Comparison of ENCODE assay signal across 25 mouse cellular contexts in the genomic region with DNA sequence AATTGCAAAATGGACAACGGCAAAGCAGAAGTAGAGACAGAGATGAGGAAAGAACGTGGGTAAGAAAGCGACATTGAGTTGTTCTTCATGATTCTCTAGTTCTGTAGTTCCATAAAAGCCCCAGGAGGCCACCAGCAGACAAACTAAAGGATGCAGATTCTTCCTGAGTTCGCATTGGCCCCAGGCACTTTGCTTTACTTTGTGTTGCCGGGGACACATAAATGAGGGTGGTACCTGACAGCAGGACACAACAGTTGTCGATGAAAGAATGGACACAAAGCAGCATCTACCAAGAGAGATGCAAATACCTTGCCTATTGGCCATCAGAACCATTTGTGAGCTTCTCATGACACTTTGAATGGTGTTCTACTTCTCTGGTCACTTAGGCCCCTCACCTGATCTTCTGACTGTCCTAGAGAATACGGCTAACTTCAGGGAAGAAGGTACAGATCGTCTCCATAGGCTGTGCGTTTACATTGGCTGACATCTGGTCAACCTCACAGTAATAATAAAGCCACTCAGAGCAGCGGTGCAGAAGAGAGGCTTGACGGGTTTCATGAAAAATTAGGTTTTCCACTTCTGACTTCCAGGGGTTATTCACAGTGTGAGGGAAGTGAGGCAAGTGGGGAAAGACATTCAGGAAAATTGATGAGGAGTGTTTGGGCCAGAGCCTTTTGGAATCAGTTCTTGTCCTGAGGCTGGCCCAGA. TPM values are rescaled to one million over a fixed set of nuclear protein-coding genes. Genes with fewer than 3 reads are reported as not detected.
DNase-seq lines count a peak whose midpoint lies in the region; ATAC-seq and TF ChIP-seq lines count a peak whose summit lies in the region.
"Had no signal": no experiment of that assay in that cellular context is flagged by ENCODE, and none has a peak within 500 bp of the region (broad histone marks: within the 10 kb centered on the region; RNA-seq: fewer than 3 reads in every experiment).

No protein-coding gene starts in this region.

- ATAC-seq in kidney, embryonic 14.5 days (ENCODE audit: low FRiP score, low TSS enrichment): no peak
- ATAC-seq in lung, embryonic 14.5 days (ENCODE audit: insufficient read depth): peak; percentile 87
- ATAC-seq in stomach, embryonic 14.5 days (ENCODE audit: insufficient number of reproducible peaks, insufficient read depth, low FRiP score, low read depth): peak; percentile 83; the same call in 1 of the 2 replicates
- ATAC-seq in stomach, postnatal 0 days (ENCODE audit: low FRiP score, low TSS enrichment): no peak
- ATAC-seq: CD4-positive, CD25-positive, alpha-beta regulatory T cell, adult 4 months; forebrain, embryonic 13.5 days had no signal

- no peak overlapping the region for H3K4me2 ChIP-seq in kidney, embryonic 14.5 days (replicated peaks; ENCODE audit: low read depth, low read length)
- no peak overlapping the region for H3K4me2 ChIP-seq in lung, embryonic 14.5 days
- H3K4me2 ChIP-seq in stomach, embryonic 14.5 days (replicated peaks; ENCODE audit: low read depth, low read length): no peak overlapping the region
- H3K4me2 ChIP-seq in stomach, postnatal 0 days (replicated peaks; ENCODE audit: low read depth): no peak overlapping the region
- H3K4me2 ChIP-seq: forebrain, embryonic 13.5 days; heart, embryonic 12.5 days; hindbrain, embryonic 13.5 days; liver, embryonic 11.5 days; neural tube, embryonic 15.5 days had no signal

- H3K36me3 ChIP-seq in kidney, embryonic 14.5 days (ENCODE audit: control insufficient read depth, insufficient read depth, low read length): no peaks in the 10 kb centered on the region
- no peaks in the 10 kb centered on the region for H3K36me3 ChIP-seq in kidney, adult 2 months (ENCODE audit: control insufficient read depth, insufficient read depth, low read length)
- H3K36me3 ChIP-seq in lung, embryonic 14.5 days (ENCODE audit: insufficient read depth): no peaks in the 10 kb centered on the region
- no peaks in the 10 kb centered on the region for H3K36me3 ChIP-seq in stomach, embryonic 14.5 days (ENCODE audit: control insufficient read depth, insufficient read depth, low read length)
- no peaks in the 10 kb centered on the region for H3K36me3 ChIP-seq in stomach, postnatal 0 days (ENCODE audit: control insufficient read depth, insufficient read depth, low read length)
- H3K36me3 ChIP-seq: heart, embryonic 12.5 days; hindbrain, embryonic 13.5 days; neural tube, embryonic 15.5 days had no signal

- no peaks in the 10 kb centered on the region for H3K4me1 ChIP-seq in kidney, embryonic 14.5 days (ENCODE audit: control insufficient read depth, insufficient read depth, low read length)
- no peaks in the 10 kb centered on the region for H3K4me1 ChIP-seq in kidney, adult 2 months (ENCODE audit: control insufficient read depth, insufficient read depth, low read length)
- peaks cover 6% of the 10 kb centered on the region; the same call in 1 of the 2 replicates for H3K4me1 ChIP-seq in lung, embryonic 14.5 days (ENCODE audit: insufficient read depth)
- H3K4me1 ChIP-seq in lung, adult 2 months (ENCODE audit: control insufficient read depth, insufficient read depth, low read length): peaks cover 2% of the 10 kb centered on the region; the same call in 1 of the 2 replicates
- no peaks in the 10 kb centered on the region for H3K4me1 ChIP-seq in stomach, embryonic 14.5 days (ENCODE audit: control insufficient read depth, insufficient read depth, low read length)
- H3K4me1 ChIP-seq in stomach, postnatal 0 days (replicated peaks; ENCODE audit: control insufficient read depth, insufficient read depth): 0 out of 2 replicates have a peak, but pooled peaks cover 3% of the 10 kb centered on the region
- H3K4me1 ChIP-seq: forebrain, embryonic 13.5 days; hindbrain, embryonic 13.5 days; neural tube, embryonic 15.5 days had no signal

- H3K27me3 ChIP-seq in kidney, embryonic 14.5 days (ENCODE audit: control insufficient read depth, insufficient read depth, low read length): no peaks in the 10 kb centered on the region
- H3K27me3 ChIP-seq in kidney, adult 2 months (replicated peaks; ENCODE audit: control insufficient read depth, insufficient read depth, low read length): no peaks in the 10 kb centered on the region
- H3K27me3 ChIP-seq in lung, embryonic 14.5 days (ENCODE audit: insufficient read depth, low read length): no peaks in the 10 kb centered on the region
- H3K27me3 ChIP-seq in stomach, embryonic 14.5 days (ENCODE audit: control insufficient read depth, insufficient read depth, low read length): no peaks in the 10 kb centered on the region
- H3K27me3 ChIP-seq in stomach, postnatal 0 days (ENCODE audit: control insufficient read depth, insufficient read depth, low read length): no peaks in the 10 kb centered on the region
- H3K27me3 ChIP-seq: forebrain, embryonic 13.5 days; heart, embryonic 12.5 days; neural tube, embryonic 15.5 days had no signal

- no peak overlapping the region for H3K4me3 ChIP-seq in kidney, embryonic 14.5 days (ENCODE audit: low read length)
- H3K4me3 ChIP-seq in kidney, adult 2 months (ENCODE audit: insufficient read depth, low read depth, low read length): no peak overlapping the region
- H3K4me3 ChIP-seq in lung, embryonic 14.5 days (ENCODE audit: low read depth, low read length): no peak overlapping the region
- H3K4me3 ChIP-seq in lung, adult 2 months (replicated peaks; ENCODE audit: extremely low read depth, low read depth, low read length): no peak overlapping the region
- H3K4me3 ChIP-seq in stomach, embryonic 14.5 days (ENCODE audit: low read depth, low read length): no peak overlapping the region
- no peak overlapping the region for H3K4me3 ChIP-seq in stomach, postnatal 0 days (ENCODE audit: low read depth, low read length)
- H3K4me3 ChIP-seq: forebrain, embryonic 13.5 days; heart, adult 2 months; heart, embryonic 12.5 days; hindbrain, embryonic 13.5 days; neural tube, embryonic 15.5 days had no signal

- DNase-seq in kidney, adult 2 months: no peak
- peak; percentile 69 for DNase-seq in lung, embryonic 14.5 days
- DNase-seq in lung, adult 2 months: no peak
- DNase-seq in stomach, postnatal 0 days (ENCODE audit: low spot score): no peak
- no peak for DNase-seq in c-Kit-positive CD71-positive TER-119-positive erythroid progenitor cells, embryonic 14.5 days (ENCODE audit: low spot score)
- DNase-seq: adrenal gland, postnatal 14 days; cerebellum, adult 11-12 months; cerebellum, postnatal 10 days; kidney, adult 9 months; layer of hippocampus, adult 9-11 months; midbrain, embryonic 14.5 days; retina, postnatal 1 day; right cerebral cortex, postnatal 14 days; thymus, adult 2 months; thymus, postnatal 36 days had no signal

- H3K27ac ChIP-seq in kidney, embryonic 14.5 days (ENCODE audit: low read depth, low read length): peak overlapping the region; percentile 51; the same call in 1 of the 2 replicates
- H3K27ac ChIP-seq in kidney, adult 2 months (ENCODE audit: insufficient read depth, low read depth, low read length): no peak overlapping the region
- H3K27ac ChIP-seq in lung, embryonic 14.5 days (ENCODE audit: low read depth): no peak overlapping the region
- H3K27ac ChIP-seq in stomach, embryonic 14.5 days (ENCODE audit: low read length): peak overlapping the region; percentile 86
- H3K27ac ChIP-seq in stomach, postnatal 0 days (replicated peaks): no peak overlapping the region
- H3K27ac ChIP-seq: forebrain, embryonic 13.5 days; heart, adult 2 months; hindbrain, embryonic 13.5 days; macrophage; neural tube, embryonic 15.5 days had no signal

- TF ChIP-seq CTCF in kidney, adult 2 months (conservative IDR thresholded peaks at IDR 0.05; ENCODE audit: insufficient read depth, insufficient read length, low read depth, low read length): no peak
- no peak for TF ChIP-seq CTCF in lung, embryonic 14.5 days (IDR thresholded peaks at IDR 0.05; ENCODE audit: low read depth)
- TF ChIP-seq CTCF in lung, adult 2 months (IDR thresholded peaks at IDR 0.05; ENCODE audit: insufficient read depth, low read length): no peak
- no peak for TF ChIP-seq CTCF in stomach, postnatal 0 days (IDR thresholded peaks at IDR 0.05; ENCODE audit: low read depth)

- 72% methylated on average over 11 of the region's 11 CpGs for WGBS in kidney, embryonic 14.5 days
- 80% methylated on average over 11 of the region's 11 CpGs for WGBS in kidney, adult 2 months
- 65% methylated on average over 11 of the region's 11 CpGs for WGBS in lung, embryonic 14.5 days
- 74% methylated on average over 11 of the region's 11 CpGs for WGBS in lung, adult 2 months
- 64% methylated on average over 11 of the region's 11 CpGs for WGBS in stomach, embryonic 14.5 days
- WGBS in stomach, postnatal 0 days: 66% methylated on average over 11 of the region's 11 CpGs

- TF ChIP-seq POLR2A in kidney, adult 2 months (IDR thresholded peaks at IDR 0.05; ENCODE audit: low read depth, low read length): no peak
- TF ChIP-seq POLR2A in lung, adult 2 months (IDR thresholded peaks at IDR 0.05; ENCODE audit: borderline replicate concordance, extremely low read depth, low read depth, low read length): no peak

- H3K9me3 ChIP-seq in kidney, embryonic 14.5 days (ENCODE audit: control insufficient read depth, low read length): no peaks in the 10 kb centered on the region
- no peaks in the 10 kb centered on the region for H3K9me3 ChIP-seq in lung, embryonic 14.5 days (ENCODE audit: low read depth, low read length)
- H3K9me3 ChIP-seq in stomach, embryonic 14.5 days (ENCODE audit: control insufficient read depth, low read depth, low read length): no peaks in the 10 kb centered on the region
- H3K9me3 ChIP-seq in stomach, postnatal 0 days (ENCODE audit: control insufficient read depth, low read length): no peaks in the 10 kb centered on the region
- H3K9me3 ChIP-seq: forebrain, embryonic 13.5 days; heart, embryonic 12.5 days; hindbrain, embryonic 13.5 days; neural tube, embryonic 15.5 days had no signal

- TF ChIP-seq EP300 in stomach, postnatal 0 days (optimal IDR thresholded peaks at IDR 0.05): no peak

- H3K9ac ChIP-seq in kidney, embryonic 14.5 days (ENCODE audit: low read depth, low read length): no peak overlapping the region
- H3K9ac ChIP-seq in lung, embryonic 14.5 days: no peak overlapping the region
- no peak overlapping the region for H3K9ac ChIP-seq in stomach, embryonic 14.5 days (replicated peaks; ENCODE audit: low read depth, low read length)
- H3K9ac ChIP-seq in stomach, postnatal 0 days (ENCODE audit: low read length): no peak overlapping the region
- H3K9ac ChIP-seq: forebrain, embryonic 13.5 days; heart, embryonic 12.5 days; hindbrain, embryonic 13.5 days; neural tube, embryonic 15.5 days had no signal

RNA-seq across cellular contexts. Expression of a gene that starts 10.6 kb away (rescaled TPM):
- 56.4 and 61.4 TPM in 2 replicates for polyA plus RNA-seq in kidney, embryonic 14.5 days (2014; fragmentation: Nextera tagmentation; extraction: Ambion mirVana)
- 229 and 273 TPM in 2 replicates for polyA plus RNA-seq in kidney, adult 2 months (2012; rRNA removed)
- 48.5 and 51.8 TPM in 2 replicates for polyA plus RNA-seq in lung, embryonic 14.5 days (2014; fragmentation: Nextera tagmentation; extraction: Ambion mirVana)
- polyA plus RNA-seq in lung, adult 2 months (2012; rRNA removed): 91.2 and 118 TPM in 2 replicates
- 126 and 127 TPM in 2 replicates for polyA plus RNA-seq in stomach, embryonic 14.5 days (2014; fragmentation: Nextera tagmentation; extraction: Ambion mirVana)
- polyA plus RNA-seq in stomach, postnatal 0 days (2015; fragmentation: Nextera tagmentation; extraction: Ambion mirVana): 37.8 and 44.2 TPM in 2 replicates
- polyA plus RNA-seq: CD4-positive, CD25-positive, alpha-beta regulatory T cell, adult 4 months had no signal

Comparison
In these comparisons a context has a peak if more than half of its experiments do, and no peak if none do; other contexts are left out.
1. ATAC-seq: peak in lung, embryonic 14.5 days (single experiment) and stomach, embryonic 14.5 days (single experiment); none in kidney, embryonic 14.5 days (single experiment) and stomach, postnatal 0 days (single experiment).
2. H3K27ac ChIP-seq: peak in kidney, embryonic 14.5 days (single experiment) and stomach, embryonic 14.5 days (single experiment); none in kidney, adult 2 months (single experiment), lung, embryonic 14.5 days (single experiment) and stomach, postnatal 0 days (single experiment).